Mouse (Mus musculus) stomach, postnatal 0 days (tissue): Measurements from ENCODE around the gene Tenm4. TPM values are rescaled to one million over a fixed set of nuclear protein-coding genes. Genes with fewer than 3 reads are reported as not detected.

ENCODE experiments used
- ATAC-seq: fragments of 200-750 bp; cut with Nextera tagmentation; 2 replicates; pipeline ENCODE4 v1.8.0; 2017; ENCODE audit not compliant: low FRiP score, low TSS enrichment
- DNase-seq: peaks from one replicate; pipeline ENCODE4 v3.0.0-alpha.2; 2016; ENCODE audit warnings: low spot score
- H3K27ac ChIP-seq: fragments of 300-500 bp; sonication (generic); replicated peaks from 2 replicates; pipeline ENCODE4 v1.5.1; 2014; ENCODE audit warnings: mild to moderate bottlenecking, control low read depth
- H3K27me3 ChIP-seq: fragments of 300-500 bp; sonication (generic); 2 replicates; pipeline ENCODE4 v1.6.1; 2014; ENCODE audit warnings: low read length; ENCODE audit not compliant: control insufficient read depth, insufficient read depth
- H3K36me3 ChIP-seq: fragments of 300-500 bp; sonication (generic); 2 replicates; pipeline ENCODE4 v1.6.1; 2014; ENCODE audit warnings: low read length, mixed read lengths; ENCODE audit not compliant: control insufficient read depth, insufficient read depth
- H3K4me1 ChIP-seq: fragments of 300-500 bp; sonication (generic); replicated peaks from 2 replicates; pipeline ENCODE4 v1.6.1; 2014; ENCODE audit warnings: antibody characterized with exemption; ENCODE audit not compliant: control insufficient read depth, insufficient read depth
- H3K4me2 ChIP-seq: fragments of 300-500 bp; sonication (generic); replicated peaks from 2 replicates; pipeline ENCODE4 v1.6.1; 2014; ENCODE audit warnings: low read depth, mild to moderate bottlenecking, control low read depth, moderate library complexity
- H3K4me3 ChIP-seq: fragments of 300-500 bp; sonication (generic); 2 replicates; pipeline ENCODE4 v1.5.1; 2014; ENCODE audit warnings: low read depth, low read length, control low read depth
- H3K9ac ChIP-seq: fragments of 300-500 bp; sonication (generic); 2 replicates; pipeline ENCODE4 v1.6.1; 2014; ENCODE audit warnings: mild to moderate bottlenecking, low read length, control low read depth, mixed read lengths
- H3K9me3 ChIP-seq: fragments of 300-500 bp; sonication (generic); 2 replicates; pipeline ENCODE4 v1.6.1; 2016; ENCODE audit warnings: low read length; ENCODE audit not compliant: control insufficient read depth
- CTCF ChIP-seq: IDR thresholded peaks from 2 replicates; pipeline ENCODE4 v1.5.1; 2016; ENCODE audit warnings: antibody characterized with exemption, low read depth, mild to moderate bottlenecking, moderate library complexity
- EP300 ChIP-seq: optimal IDR thresholded peaks from 2 replicates; pipeline ENCODE3; 2016; ENCODE audit warnings: antibody characterized with exemption
- WGBS: fragments of 180-500 bp; shearing (Covaris S2); extraction: QIAGEN DNeasy Blood & Tissue Kit; methylation state at CpG from one replicate; pipeline ENCODE4 v1.1.7; 2014; 5-methylcytosine and 5-hydroxymethylcytosine counted together
- polyA plus RNA-seq: library from polyadenylated mRNA; unstranded; fragments of >200 nt; fragmentation: Nextera tagmentation; extraction: Ambion mirVana; gene quantifications from 2 replicates; pipeline ENCODE4 v1.2.1, GENCODE M21; 2015

Gene Tenm4
- polyA plus RNA-seq, 1 experiment from 2014 or later = 7.2 TPM

- no peak for ATAC-seq
- H3K27ac ChIP-seq = no peak overlapping the region
- H3K4me2 ChIP-seq = no peak overlapping the region
- TF ChIP-seq CTCF (no peak), EP300 (no peak)
- H3K4me1 ChIP-seq = no peaks in the 10 kb centered on the region
- no peaks in the 10 kb centered on the region for H3K9me3 ChIP-seq
- no peak overlapping the region for H3K9ac ChIP-seq
- no peak for DNase-seq
- no peaks in the 10 kb centered on the region for H3K36me3 ChIP-seq
- 78% methylated on average over 4 of the region's 4 CpGs for WGBS
- H3K27me3 ChIP-seq = no peaks in the 10 kb centered on the region
- H3K4me3 ChIP-seq = no peak overlapping the region
Measured at GRCm38 (mm10) chr7:96839586-96839985, 668.5 kb downstream of the Tenm4 start.

- Histone ChIP-seq H3K27ac (no peak overlapping the region), H3K4me3 (no peak overlapping the region), H3K4me2 (no peak overlapping the region), H3K36me3 (no peaks in the 10 kb centered on the region), H3K4me1 (no peaks in the 10 kb centered on the region), H3K27me3 (no peaks in the 10 kb centered on the region), H3K9me3 (no peaks in the 10 kb centered on the region), H3K9ac (no peak overlapping the region)
- DNase-seq (no peak), ATAC-seq (no peak)
- 75% methylated on average over 12 of the region's 12 CpGs for WGBS
- TF ChIP-seq EP300 (no peak), CTCF (no peak)
Measured at GRCm38 (mm10) chr7:96842477-96843255, 671.6 kb downstream of the Tenm4 start.

DNA sequence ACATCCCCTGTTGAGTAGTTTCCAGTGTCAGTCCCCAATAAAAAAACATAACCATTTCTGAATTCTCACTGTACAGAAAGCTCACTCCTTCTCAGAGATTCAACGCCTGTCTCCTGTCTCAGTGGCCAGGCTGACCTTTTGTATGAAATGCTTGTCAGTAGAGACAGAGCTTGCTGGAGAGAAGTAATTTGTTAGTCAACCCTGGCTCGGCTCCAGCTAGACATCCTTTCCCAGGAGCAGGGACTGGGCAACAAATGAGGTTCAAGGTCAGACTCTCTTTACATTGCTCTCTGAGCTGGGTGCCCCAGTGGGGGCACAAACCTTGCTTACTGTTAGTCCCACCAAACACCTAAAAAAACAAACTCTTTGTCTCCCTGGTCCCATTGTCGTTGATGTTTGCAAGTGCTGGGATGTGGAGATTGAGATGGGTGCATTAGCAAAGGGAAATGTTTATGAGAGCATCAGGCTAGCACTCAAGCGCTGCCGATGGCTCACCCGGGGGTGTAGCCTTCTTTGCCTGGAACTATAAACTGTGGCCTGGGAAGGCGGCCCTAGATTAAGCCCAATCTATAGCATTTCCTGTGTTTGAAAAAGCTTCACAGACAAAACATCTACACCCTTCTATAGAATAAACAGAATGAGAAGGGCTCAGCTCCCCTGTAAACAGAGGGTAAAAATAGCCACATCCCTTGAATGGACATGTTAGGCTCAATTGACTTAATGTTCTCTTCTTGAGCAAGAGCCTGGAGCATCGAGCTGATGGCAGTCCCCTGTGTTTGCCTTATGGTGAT, 673.3 kb downstream of the Tenm4 start:
- no peak overlapping the region for H3K9ac ChIP-seq
- H3K9me3 ChIP-seq = no peaks in the 10 kb centered on the region
- no peak overlapping the region for H3K4me2 ChIP-seq
- H3K36me3 ChIP-seq = no peaks in the 10 kb centered on the region
- no peaks in the 10 kb centered on the region for H3K27me3 ChIP-seq
- no peak overlapping the region for H3K4me3 ChIP-seq
- H3K4me1 ChIP-seq = no peaks in the 10 kb centered on the region
- DNase-seq (no peak), ATAC-seq (peak; percentile 65; the same call in 1 of the 2 replicates)
- WGBS = 28% methylated on average over 8 of the region's 8 CpGs
- peak overlapping the region; percentile 26; the same call in 1 of the 2 replicates for H3K27ac ChIP-seq
- TF ChIP-seq CTCF (no peak), EP300 (no peak)

DNA sequence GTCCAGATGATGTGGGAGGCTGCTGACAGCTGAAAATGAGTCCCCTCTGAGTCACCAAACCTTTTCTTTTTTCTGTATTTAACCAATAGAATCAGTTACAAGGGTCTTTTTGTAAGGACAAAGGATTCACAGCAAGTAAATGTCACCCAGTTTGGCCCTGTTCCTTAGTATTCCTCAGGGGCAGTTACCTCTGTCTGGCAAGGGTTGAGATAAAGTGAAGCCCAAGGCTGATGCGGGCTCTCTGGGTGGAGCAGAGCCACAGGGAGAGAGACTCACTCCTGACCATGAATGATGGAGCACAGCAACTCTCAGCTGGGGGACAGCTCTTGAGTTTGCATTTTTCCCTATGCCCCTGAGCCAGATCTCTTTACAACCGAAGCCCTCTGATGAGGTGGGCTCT, 681.7 kb downstream of the Tenm4 start:
- Histone ChIP-seq H3K27ac (no peak overlapping the region), H3K9ac (no peak overlapping the region), H3K27me3 (no peaks in the 10 kb centered on the region), H3K4me3 (no peak overlapping the region), H3K4me1 (no peaks in the 10 kb centered on the region), H3K36me3 (peaks cover 2% of the 10 kb centered on the region; the same call in 1 of the 2 replicates), H3K9me3 (no peaks in the 10 kb centered on the region), H3K4me2 (no peak overlapping the region)
- ATAC-seq = no peak
- DNase-seq = no peak
- 81% methylated on average over 2 of the region's 2 CpGs for WGBS
- TF ChIP-seq CTCF (no peak), EP300 (no peak)

GRCm38 (mm10) chr7:96855867-96856406, 684.9 kb downstream of the Tenm4 start:
- Histone ChIP-seq H3K36me3 (peaks cover 2% of the 10 kb centered on the region; the same call in 1 of the 2 replicates), H3K4me3 (no peak overlapping the region), H3K27me3 (no peaks in the 10 kb centered on the region), H3K9ac (no peak overlapping the region), H3K9me3 (no peaks in the 10 kb centered on the region), H3K27ac (no peak overlapping the region), H3K4me2 (no peak overlapping the region), H3K4me1 (no peaks in the 10 kb centered on the region)
- no peak for DNase-seq
- no peak for ATAC-seq
- no peak for TF ChIP-seq CTCF
- no peak for TF ChIP-seq EP300
- WGBS = 80% methylated on average over 5 of the region's 5 CpGs

GRCm38 (mm10) chr7:96856518-96856917, 685.5 kb downstream of the Tenm4 start:
- ATAC-seq (no peak), DNase-seq (no peak)
- WGBS = 37% methylated on average over 4 of the region's 4 CpGs
- Histone ChIP-seq H3K27ac (no peak overlapping the region), H3K9me3 (no peaks in the 10 kb centered on the region), H3K27me3 (no peaks in the 10 kb centered on the region), H3K4me3 (no peak overlapping the region), H3K36me3 (peaks cover 2% of the 10 kb centered on the region; the same call in 1 of the 2 replicates), H3K9ac (no peak overlapping the region), H3K4me2 (no peak overlapping the region), H3K4me1 (no peaks in the 10 kb centered on the region)
- no peak for TF ChIP-seq EP300
- TF ChIP-seq CTCF = no peak
